Mouse (Mus musculus) midbrain, embryonic 12.5 days (tissue): ENCODE data around the gene Dld. TPM values are rescaled to one million over a fixed set of nuclear protein-coding genes. Genes with fewer than 3 reads are reported as not detected.

Experiments
- ATAC-seq: fragments of 200-750 bp; cut with Nextera tagmentation; 2 replicates; pipeline ENCODE4 v1.8.0; 2017; ENCODE audit warnings: low read depth, moderate TSS enrichment, moderate library complexity; ENCODE audit not compliant: low FRiP score
- H3K27ac ChIP-seq: fragments of 300-500 bp; sonication (generic); replicated peaks from 2 replicates; pipeline ENCODE4 v1.5.1; 2016; ENCODE audit warnings: mild to moderate bottlenecking
- H3K27me3 ChIP-seq: fragments of 300-500 bp; sonication (generic); 2 replicates; pipeline ENCODE4 v1.6.1; 2016; ENCODE audit warnings: mild to moderate bottlenecking
- H3K36me3 ChIP-seq: fragments of 300-500 bp; sonication (generic); 2 replicates; pipeline ENCODE4 v1.6.1; 2016
- H3K4me1 ChIP-seq: fragments of 300-500 bp; sonication (generic); 2 replicates; pipeline ENCODE4 v1.6.1; 2016
- H3K4me2 ChIP-seq: fragments of 300-500 bp; sonication (generic); replicated peaks from 2 replicates; pipeline ENCODE4 v1.6.1; 2016; ENCODE audit warnings: mild to moderate bottlenecking, moderate library complexity
- H3K4me3 ChIP-seq: fragments of 300-500 bp; sonication (generic); 2 replicates; pipeline ENCODE4 v1.5.1; 2016; ENCODE audit warnings: mild to moderate bottlenecking
- H3K9ac ChIP-seq: fragments of 300-500 bp; sonication (generic); replicated peaks from 2 replicates; pipeline ENCODE4 v1.6.1; 2016; ENCODE audit warnings: mild to moderate bottlenecking, moderate library complexity
- H3K9me3 ChIP-seq: fragments of 300-500 bp; sonication (generic); 2 replicates; pipeline ENCODE4 v1.6.1; 2016; ENCODE audit warnings: mild to moderate bottlenecking
- WGBS: fragments of 180-500 bp; shearing (Covaris S2); methylation state at CpG from one replicate; pipeline ENCODE4 v1.1.7; 2016; 5-methylcytosine and 5-hydroxymethylcytosine counted together
- polyA plus RNA-seq: library from polyadenylated mRNA; unstranded; fragments of >200 nt; fragmentation: Nextera tagmentation; extraction: Ambion mirVana; gene quantifications from 2 replicates; pipeline ENCODE4 v1.2.1, GENCODE M21; 2016

The Dld gene
- polyA plus RNA-seq, 1 experiment from 2014 or later, result 144 TPM

GRCm38 (mm10) chr12:31317670-31318408 is 33.4 kb downstream of the Dld start:
- Histone ChIP-seq H3K9ac (no peak overlapping the region), H3K4me1 (no peaks in the 10 kb centered on the region), H3K4me3 (no peak overlapping the region), H3K36me3 (no peaks in the 10 kb centered on the region), H3K27ac (no peak overlapping the region), H3K4me2 (no peak overlapping the region), H3K27me3 (no peaks in the 10 kb centered on the region), H3K9me3 (no peaks in the 10 kb centered on the region)
- no peak for ATAC-seq
- 92% methylated on average over 7 of the region's 7 CpGs for WGBS

- H3K9ac ChIP-seq, result no peak overlapping the region
- no peaks in the 10 kb centered on the region for H3K4me1 ChIP-seq
- H3K4me3 ChIP-seq, result no peak overlapping the region
- H3K4me2 ChIP-seq, result no peak overlapping the region
- no peak overlapping the region for H3K27ac ChIP-seq
- WGBS, result 65% methylated on average over 6 of the region's 6 CpGs
- no peaks in the 10 kb centered on the region for H3K36me3 ChIP-seq
- H3K9me3 ChIP-seq, result no peaks in the 10 kb centered on the region
- no peaks in the 10 kb centered on the region for H3K27me3 ChIP-seq
- ATAC-seq, result no peak
Observed at GRCm38 (mm10) chr12:31315961-31316360, 35.3 kb downstream of the Dld start.

DNA sequence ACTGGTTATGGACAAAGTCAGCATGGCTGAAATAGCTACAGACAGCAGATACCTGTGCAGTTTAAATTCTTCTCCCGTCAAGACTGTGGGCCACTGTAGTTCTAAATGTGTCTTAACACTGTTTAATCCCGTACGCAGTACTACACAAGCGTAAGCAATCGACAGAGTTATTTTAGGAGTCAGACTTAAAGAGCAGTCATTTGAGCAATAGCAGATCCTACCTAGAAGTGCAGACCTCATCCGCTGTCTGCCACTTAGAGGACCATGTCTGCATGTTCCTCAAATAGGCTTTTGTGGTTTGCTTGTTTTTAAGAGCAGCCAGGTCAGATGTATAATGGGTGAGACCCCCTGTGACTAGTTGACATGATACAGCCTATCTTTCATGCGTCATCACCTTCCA is 36.9 kb downstream of the Dld start:
- H3K27me3 ChIP-seq, result no peaks in the 10 kb centered on the region
- H3K4me1 ChIP-seq, result no peaks in the 10 kb centered on the region
- H3K9ac ChIP-seq, result no peak overlapping the region
- no peak for ATAC-seq
- no peaks in the 10 kb centered on the region for H3K9me3 ChIP-seq
- 94% methylated on average over 7 of the region's 7 CpGs for WGBS
- no peak overlapping the region for H3K27ac ChIP-seq
- H3K4me2 ChIP-seq, result no peak overlapping the region
- no peak overlapping the region for H3K4me3 ChIP-seq
- H3K36me3 ChIP-seq, result no peaks in the 10 kb centered on the region

DNA sequence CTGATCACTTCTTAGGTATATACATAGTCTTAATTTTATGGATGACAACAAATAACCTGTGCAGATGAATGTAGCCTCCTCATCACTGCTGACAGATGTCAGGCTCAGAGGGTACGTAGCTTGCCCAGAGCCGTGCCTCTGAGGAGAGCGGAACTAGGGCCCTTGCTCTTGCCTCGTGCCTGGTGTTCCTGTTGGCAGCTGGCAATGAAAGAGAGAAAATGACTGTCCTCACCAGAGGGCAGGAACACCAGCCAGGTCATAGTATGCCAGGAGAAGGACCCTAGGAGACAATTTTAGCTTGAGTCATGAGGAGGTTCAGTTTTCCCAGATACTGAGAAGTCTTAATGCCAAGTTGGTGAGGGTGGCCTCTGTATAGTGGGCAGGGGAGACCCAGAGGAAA is 38.1 kb downstream of the Dld start:
- WGBS, result 95% methylated on average over 4 of the region's 4 CpGs
- Histone ChIP-seq H3K9me3 (no peaks in the 10 kb centered on the region), H3K27me3 (no peaks in the 10 kb centered on the region), H3K4me1 (no peaks in the 10 kb centered on the region), H3K4me2 (no peak overlapping the region), H3K4me3 (no peak overlapping the region), H3K9ac (no peak overlapping the region), H3K36me3 (no peaks in the 10 kb centered on the region), H3K27ac (no peak overlapping the region)
- ATAC-seq, result no peak

GRCm38 (mm10) chr12:31312281-31312680 is 39.0 kb downstream of the Dld start:
- WGBS, result 90% methylated on average over 5 of the region's 5 CpGs
- Histone ChIP-seq H3K9me3 (no peaks in the 10 kb centered on the region), H3K27ac (no peak overlapping the region), H3K9ac (no peak overlapping the region), H3K36me3 (no peaks in the 10 kb centered on the region), H3K4me3 (no peak overlapping the region), H3K4me1 (no peaks in the 10 kb centered on the region), H3K27me3 (no peaks in the 10 kb centered on the region), H3K4me2 (no peak overlapping the region)
- no peak for ATAC-seq

- H3K4me1 ChIP-seq, result no peaks in the 10 kb centered on the region
- no peak overlapping the region for H3K4me3 ChIP-seq
- no peaks in the 10 kb centered on the region for H3K27me3 ChIP-seq
- no peak for ATAC-seq
- H3K4me2 ChIP-seq, result no peak overlapping the region
- 86% methylated on average over 9 of the region's 9 CpGs for WGBS
- H3K36me3 ChIP-seq, result no peaks in the 10 kb centered on the region
- no peak overlapping the region for H3K27ac ChIP-seq
- no peak overlapping the region for H3K9ac ChIP-seq
- no peaks in the 10 kb centered on the region for H3K9me3 ChIP-seq
Observed at GRCm38 (mm10) chr12:31311671-31312265, 39.5 kb downstream of the Dld start.

- Histone ChIP-seq H3K27me3 (no peaks in the 10 kb centered on the region), H3K4me2 (no peak overlapping the region), H3K9ac (no peak overlapping the region), H3K36me3 (no peaks in the 10 kb centered on the region), H3K9me3 (no peaks in the 10 kb centered on the region), H3K4me3 (no peak overlapping the region), H3K27ac (no peak overlapping the region), H3K4me1 (no peaks in the 10 kb centered on the region)
- WGBS, result 43% methylated on average over 9 of the region's 9 CpGs
- no peak for ATAC-seq
Observed at GRCm38 (mm10) chr12:31310687-31311086, 40.6 kb downstream of the Dld start.

- Histone ChIP-seq H3K4me3 (no peak overlapping the region), H3K9ac (no peak overlapping the region), H3K9me3 (no peaks in the 10 kb centered on the region), H3K27ac (no peak overlapping the region), H3K36me3 (no peaks in the 10 kb centered on the region), H3K4me2 (no peak overlapping the region), H3K4me1 (no peaks in the 10 kb centered on the region), H3K27me3 (no peaks in the 10 kb centered on the region)
- WGBS, result 91% methylated on average over 8 of the region's 8 CpGs
- ATAC-seq, result no peak
Observed at GRCm38 (mm10) chr12:31307756-31308155, 43.5 kb downstream of the Dld start.

GRCm38 (mm10) chr12:31307011-31307410 is 44.2 kb downstream of the Dld start:
- H3K4me2 ChIP-seq, result no peak overlapping the region
- no peaks in the 10 kb centered on the region for H3K9me3 ChIP-seq
- no peak overlapping the region for H3K9ac ChIP-seq
- WGBS, result 94% methylated on average over 8 of the region's 8 CpGs
- H3K4me3 ChIP-seq, result no peak overlapping the region
- H3K27me3 ChIP-seq, result no peaks in the 10 kb centered on the region
- no peaks in the 10 kb centered on the region for H3K36me3 ChIP-seq
- no peaks in the 10 kb centered on the region for H3K4me1 ChIP-seq
- no peak for ATAC-seq
- H3K27ac ChIP-seq, result no peak overlapping the region

GRCm38 (mm10) chr12:31306075-31306675 is 45.1 kb downstream of the Dld start:
- Histone ChIP-seq H3K9me3 (no peaks in the 10 kb centered on the region), H3K4me2 (no peak overlapping the region), H3K27me3 (no peaks in the 10 kb centered on the region), H3K36me3 (no peaks in the 10 kb centered on the region), H3K4me1 (no peaks in the 10 kb centered on the region), H3K27ac (no peak overlapping the region), H3K9ac (no peak overlapping the region), H3K4me3 (no peak overlapping the region)
- 77% methylated on average over 5 of the region's 5 CpGs for WGBS
- ATAC-seq, result no peak

GRCm38 (mm10) chr12:31302766-31303511 is 48.3 kb downstream of the Dld start:
- no peaks in the 10 kb centered on the region for H3K9me3 ChIP-seq

GRCm38 (mm10) chr12:31302266-31302665 is 49.0 kb downstream of the Dld start:
- H3K4me3 ChIP-seq, result no peak overlapping the region
- H3K4me1 ChIP-seq, result no peaks in the 10 kb centered on the region
- H3K27me3 ChIP-seq, result no peaks in the 10 kb centered on the region
- no peaks in the 10 kb centered on the region for H3K9me3 ChIP-seq
- no peak overlapping the region for H3K9ac ChIP-seq
- H3K27ac ChIP-seq, result no peak overlapping the region
- WGBS, result 88% methylated on average over 5 of the region's 5 CpGs
- no peak overlapping the region for H3K4me2 ChIP-seq
- no peak for ATAC-seq
- no peaks in the 10 kb centered on the region for H3K36me3 ChIP-seq

More at GRCm38 (mm10) chr12:31302766-31303511, 48.3 kb downstream of the Dld start:
- ATAC-seq, result no peak
- 91% methylated on average over 16 of the region's 16 CpGs for WGBS
- Histone ChIP-seq H3K4me1 (no peaks in the 10 kb centered on the region), H3K36me3 (no peaks in the 10 kb centered on the region), H3K27ac (no peak overlapping the region), H3K27me3 (no peaks in the 10 kb centered on the region), H3K9ac (no peak overlapping the region), H3K4me2 (no peak overlapping the region), H3K4me3 (no peak overlapping the region)
